Mouse (Mus musculus) spleen, postnatal 4 days (tissue): ENCODE results near the gene Ap4m1.
"Not testable (repeated sequence)": the region's sequence is repeated elsewhere in the genome, so short reads cannot be mapped to it uniquely, and the experiment has no call there.

Experiments
- DNase-seq, 2 experiments: peaks; one replicate each; pipeline ENCODE4 v3.0.0; 2022; ENCODE audit warnings: low spot score in 2 of 2

Ap4m1 gene

GRCm38 (mm10) chr5:138195463-138195862, 23.7 kb downstream of the Ap4m1 start:
- no peak for DNase-seq

- DNase-seq, result no peak
These were observed 27.8 kb downstream of the Ap4m1 start for GRCm38 (mm10) chr5:138199576-138199975.

GRCm38 (mm10) chr5:138202086-138202485, 30.3 kb downstream of the Ap4m1 start:
- no peak for DNase-seq

GRCm38 (mm10) chr5:138207253-138207652, 35.5 kb downstream of the Ap4m1 start:
- no peak for DNase-seq

GRCm38 (mm10) chr5:138207873-138208272, 36.1 kb downstream of the Ap4m1 start:
- no peak for DNase-seq

GRCm38 (mm10) chr5:138216632-138217031, 44.8 kb downstream of the Ap4m1 start:
- DNase-seq, result not testable (repeated sequence)

GRCm38 (mm10) chr5:138219864-138220263, 48.1 kb downstream of the Ap4m1 start:
- DNase-seq, result no peak

GRCm38 (mm10) chr5:138222111-138222510, 50.3 kb downstream of the Ap4m1 start:
- DNase-seq, result peak; percentile 80 to 95

- no peak for DNase-seq
These were observed 51.5 kb downstream of the Ap4m1 start for GRCm38 (mm10) chr5:138223287-138223686.

- DNase-seq, result no peak
These were observed 53.9 kb downstream of the Ap4m1 start, which contains the start of gene Nxpe5 for GRCm38 (mm10) chr5:138225700-138226099. Gene Nxpe5 (plus strand): TSS chr5:138225898.

GRCm38 (mm10) chr5:138226491-138226890, 54.7 kb downstream of the Ap4m1 start:
- no peak for DNase-seq

- DNase-seq, result no peak
These were observed 55.6 kb downstream of the Ap4m1 start for GRCm38 (mm10) chr5:138227367-138227766.

GRCm38 (mm10) chr5:138228026-138228425, 56.2 kb downstream of the Ap4m1 start:
- peak; percentile 41 to 80 for DNase-seq

- DNase-seq, result no peak
These were observed 57.7 kb downstream of the Ap4m1 start for GRCm38 (mm10) chr5:138229511-138229910.
